Mouse (Mus musculus) left cerebral cortex, adult 2 months (tissue): ENCODE results near the gene March9. TPM values are rescaled to one million over a fixed set of nuclear protein-coding genes. Genes with fewer than 3 reads are reported as not detected.
A peak's percentile ranks its signal among the peaks of the same experiment; 100 is the strongest.
"Not testable (repeated sequence)": the region's sequence is repeated elsewhere in the genome, so short reads cannot be mapped to it uniquely, and the experiment has no call there.

Source experiments
- DNase-seq, 2 experiments: peaks; one replicate each; pipeline ENCODE4 v3.0.0; 2021 to 2022; ENCODE audit warnings: low spot score in 2 of 2, mixed read lengths in 1 of 2; ENCODE audit errors: extremely low spot score in 1 of 2
- H3K27ac ChIP-seq: fragments of 200-600 bp; 2 replicates; pipeline ENCODE4 v1.8.1; 2022
- H3K4me3 ChIP-seq: fragments of 200-600 bp; 2 replicates; pipeline ENCODE4 v1.8.1; 2022
- CTCF ChIP-seq: fragments of 200-600 bp; IDR thresholded peaks from 2 replicates; pipeline ENCODE4 v1.8.1; 2022; ENCODE audit warnings: antibody characterized with exemption, mild to moderate bottlenecking, moderate library complexity
- intact Hi-C: fragments of 180-260 bp; cut with DNase I; formaldehyde crosslinking; loops from one replicate; pipeline ENCODE4 v1.15.1; 2025
- total RNA-seq, 2 experiments: library from RNA; stranded (reverse); gene quantifications; 2 replicates each; pipeline ENCODE4 v1.2.3; 2021

The March9 gene
- total RNA-seq, 2 experiments from 2014 or later: 18.1 to 22.5 TPM

DNA sequence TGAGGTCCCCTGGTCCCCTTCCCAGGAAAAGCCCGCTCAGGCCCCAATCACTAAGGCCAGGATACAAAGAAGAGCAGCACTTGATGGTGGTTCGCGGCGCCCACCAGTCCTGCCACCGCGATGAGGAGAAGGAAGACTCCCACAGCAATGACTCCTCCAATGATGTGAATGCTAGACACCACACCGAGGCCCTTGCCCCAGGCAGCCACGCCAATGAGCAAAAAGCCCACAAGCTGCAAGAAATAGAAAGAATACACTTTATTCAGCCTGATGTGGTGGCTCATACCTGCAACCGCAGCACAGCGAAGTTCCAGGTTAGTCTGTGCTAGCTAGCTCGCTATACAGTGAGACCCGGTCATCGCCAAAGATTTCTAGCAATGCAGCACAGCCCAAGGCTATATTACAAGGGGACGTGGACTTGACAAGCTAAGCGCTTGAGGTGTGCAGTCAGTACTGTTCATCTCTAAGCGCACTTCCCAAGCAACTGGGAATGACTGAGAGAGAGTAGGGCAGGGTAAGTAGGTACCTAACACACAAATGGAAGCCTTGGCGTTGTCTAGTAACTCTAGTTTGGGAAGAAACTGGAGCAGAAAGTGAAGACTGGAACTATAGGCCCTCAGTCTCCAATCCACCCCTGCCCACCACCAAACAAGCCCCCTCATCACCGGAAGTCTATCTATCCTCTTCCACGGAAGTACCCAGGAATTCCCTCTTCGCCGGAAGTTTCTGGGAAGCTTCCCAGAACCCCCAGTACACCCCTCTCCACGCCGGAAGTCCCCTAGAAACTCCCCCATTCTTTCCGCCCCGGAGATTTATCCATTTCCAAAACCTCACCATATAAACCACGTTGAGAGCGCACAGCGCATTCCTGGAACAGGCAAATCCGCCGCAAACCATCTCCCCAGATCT is 9.6 kb upstream of the March9 start:
- no peak for DNase-seq
- TF ChIP-seq CTCF: no peak
- Histone ChIP-seq H3K4me3 (peak overlapping the region; percentile 71), H3K27ac (peak overlapping the region; percentile 76)
- intact Hi-C loops: no loop called here

DNA sequence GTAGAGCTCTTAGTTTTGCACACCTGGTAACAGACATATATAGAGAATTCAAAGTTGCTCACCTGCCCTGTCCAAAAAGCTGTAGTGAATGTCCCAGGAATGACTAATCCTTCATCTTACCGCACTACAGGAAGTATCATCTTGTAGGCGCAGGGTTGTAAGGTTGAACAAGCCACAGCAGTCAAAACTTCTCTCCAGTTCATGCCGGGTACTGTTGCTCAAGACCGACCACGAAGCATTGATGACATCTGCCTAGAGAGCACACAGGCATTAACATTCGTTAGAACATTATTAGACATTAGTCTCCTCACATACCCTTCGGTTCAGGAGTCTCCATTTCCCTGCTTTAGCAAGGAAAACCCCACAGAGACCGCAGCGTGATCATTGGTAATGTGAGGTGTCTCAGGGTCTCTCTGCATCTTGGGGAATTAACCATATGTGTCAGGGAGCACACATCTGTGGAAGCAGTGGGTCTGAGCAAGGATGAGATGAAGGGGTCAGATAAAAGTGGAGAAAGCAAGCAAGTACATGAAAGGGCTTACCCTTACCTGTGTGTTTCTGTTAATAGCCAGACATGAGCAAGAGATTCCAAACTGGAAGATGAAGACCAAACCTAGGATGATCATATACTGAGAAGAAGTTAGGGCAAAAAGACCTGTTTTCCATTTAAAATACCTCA is 8.5 kb upstream of the March9 start:
- intact Hi-C loops: no loop called here

DNA sequence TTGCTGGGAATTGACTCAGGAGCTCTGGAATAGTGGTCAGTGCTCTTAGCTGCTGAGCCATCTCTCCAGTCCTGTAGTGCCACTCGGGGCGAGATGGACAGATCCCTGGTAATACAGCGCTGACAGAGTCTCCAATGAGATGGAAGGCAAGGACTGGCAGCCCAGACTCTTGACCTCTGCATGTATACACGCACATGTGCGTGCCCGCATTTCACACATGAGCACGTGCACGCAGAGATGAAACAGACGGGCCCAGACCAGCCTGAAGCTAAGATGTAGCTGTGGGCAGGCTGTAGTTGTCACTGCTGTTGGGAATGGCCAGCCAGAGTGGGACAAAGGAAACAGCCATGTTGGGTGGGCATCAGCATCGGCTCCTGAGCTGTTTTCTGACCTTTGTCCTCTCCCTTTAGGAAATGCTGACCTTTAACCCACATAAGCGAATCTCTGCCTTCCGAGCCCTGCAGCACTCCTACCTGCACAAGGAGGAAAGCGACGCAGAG is 6.6 kb upstream of the March9 start:
- DNase-seq: no peak
- intact Hi-C loops: no loop called here
- no peak overlapping the region for H3K4me3 ChIP-seq
- no peak for TF ChIP-seq CTCF
- H3K27ac ChIP-seq: no peak overlapping the region

More for the DNA sequence above, 8.5 kb upstream of the March9 start:
- H3K27ac ChIP-seq: no peak overlapping the region
- H3K4me3 ChIP-seq: no peak overlapping the region; the same call in 1 of the 2 replicates
- DNase-seq: no peak
- no peak for TF ChIP-seq CTCF

DNA sequence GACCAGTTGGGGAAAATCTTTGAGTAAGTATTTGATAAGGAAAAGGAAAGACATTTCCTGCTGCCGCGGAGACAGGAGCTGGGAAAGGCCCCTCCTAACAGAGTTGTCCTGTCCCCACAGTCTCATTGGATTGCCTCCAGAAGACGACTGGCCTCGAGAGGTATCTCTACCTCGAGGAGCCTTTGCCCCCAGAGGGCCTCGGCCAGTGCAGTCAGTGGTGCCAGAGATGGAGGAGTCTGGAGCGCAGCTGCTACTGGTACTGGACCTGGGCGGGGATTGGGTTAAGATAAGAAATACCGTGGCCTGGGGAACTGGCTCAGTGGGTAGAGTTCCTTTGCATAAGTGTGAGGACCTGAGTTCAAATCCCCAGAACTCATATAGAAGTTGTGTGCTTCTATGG is 6.0 kb upstream of the March9 start:
- TF ChIP-seq CTCF: no peak
- DNase-seq: no peak
- Histone ChIP-seq H3K27ac (no peak overlapping the region), H3K4me3 (no peak overlapping the region)
- intact Hi-C loops: no loop called here

DNA sequence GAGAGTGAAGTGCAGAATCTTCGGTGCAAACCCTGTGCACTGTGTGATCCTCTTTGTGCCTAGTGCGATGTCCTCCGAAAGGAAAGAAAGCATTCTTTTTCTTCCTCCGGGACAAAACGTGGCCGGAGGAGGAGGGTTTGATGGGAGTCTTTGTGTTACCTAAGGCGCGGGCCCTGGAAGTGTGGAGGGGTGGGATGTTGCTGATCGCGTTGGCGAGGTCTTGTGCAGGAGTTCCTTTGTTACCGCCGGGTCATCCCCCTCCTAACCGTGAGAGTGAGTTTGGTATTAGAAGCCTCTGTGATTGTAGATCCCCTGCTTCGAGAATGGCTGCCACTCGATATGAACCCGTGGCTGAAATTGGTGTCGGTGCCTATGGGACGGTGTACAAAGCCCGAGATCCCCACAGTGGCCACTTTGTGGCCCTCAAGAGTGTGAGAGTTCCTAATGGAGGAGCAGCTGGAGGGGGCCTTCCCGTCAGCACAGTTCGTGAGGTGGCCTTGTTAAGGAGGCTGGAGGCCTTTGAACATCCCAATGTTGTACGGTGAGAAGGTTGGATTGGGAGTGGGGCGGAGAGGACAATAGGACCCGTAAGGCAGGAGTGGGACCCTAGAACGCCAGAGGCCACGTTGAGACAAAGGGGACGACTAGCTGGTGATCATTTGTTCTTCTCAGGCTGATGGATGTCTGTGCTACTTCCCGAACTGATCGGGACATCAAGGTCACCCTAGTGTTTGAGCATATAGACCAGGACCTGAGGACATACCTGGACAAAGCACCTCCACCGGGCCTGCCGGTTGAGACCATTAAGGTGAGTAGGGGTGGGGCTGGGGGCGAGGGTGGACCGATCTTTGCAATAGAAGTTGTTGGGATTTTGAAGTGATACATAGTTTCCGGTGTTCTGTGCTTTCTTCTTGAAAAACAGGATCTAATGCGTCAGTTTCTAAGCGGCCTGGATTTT is 4.2 kb upstream of the March9 start:
- peak overlapping the region; percentile 82 for H3K4me3 ChIP-seq

DNA sequence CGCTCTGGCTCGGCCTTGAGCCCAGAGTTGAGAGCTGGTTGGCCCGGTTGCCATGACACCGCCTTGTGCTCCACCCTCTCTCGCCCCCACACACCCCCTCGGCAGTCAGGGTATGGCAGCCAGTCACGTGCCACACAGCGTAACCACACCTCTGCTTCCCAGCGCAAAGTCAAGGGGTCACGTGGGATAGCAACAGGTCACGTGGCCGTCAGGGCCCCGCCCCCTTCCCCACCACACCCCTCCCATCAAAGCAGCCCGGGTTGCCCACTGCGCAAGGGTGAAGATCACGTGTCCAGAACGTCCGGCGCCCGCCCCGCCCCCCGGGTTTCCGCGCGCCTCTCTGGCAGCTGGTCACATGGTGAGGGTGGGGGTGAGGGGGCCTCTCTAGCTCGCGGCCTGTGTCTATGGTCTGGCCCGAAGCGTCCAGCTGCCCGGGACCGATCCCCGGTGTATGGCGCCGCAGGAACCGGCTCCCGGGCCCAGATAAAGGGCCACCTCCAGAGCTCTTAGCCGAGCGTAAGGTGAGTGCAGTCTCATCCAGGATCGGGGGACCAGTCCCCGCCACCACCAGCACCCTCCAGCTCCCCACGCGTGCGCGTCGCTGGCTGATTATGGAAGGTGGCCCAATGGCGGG is 3.4 kb upstream of the March9 start, which contains the start of gene Cdk4:
Gene Cdk4, plus strand, starts transcription at position 296 of the 634 bp plus-strand sequence.
- TF ChIP-seq CTCF: no peak
- peak; percentile 98 to 99 for DNase-seq
- Histone ChIP-seq H3K27ac (peak within 1 kb of the TSS; percentile 89), H3K4me3 (peak within 1 kb of the TSS; percentile 82)
- intact Hi-C loops: loop anchor here (5.0 kb wide), 1 partner anchor 559 kb away; the partner anchor contains the start of gene Lrp1

More for the DNA sequence above, 4.2 kb upstream of the March9 start:
- intact Hi-C loops: loop anchor here (5.0 kb wide), 1 partner anchor 558 kb away; the partner anchor contains the start of gene Lrp1
- DNase-seq: no peak
- H3K27ac ChIP-seq: peak overlapping the region; percentile 89
- no peak for TF ChIP-seq CTCF

DNA sequence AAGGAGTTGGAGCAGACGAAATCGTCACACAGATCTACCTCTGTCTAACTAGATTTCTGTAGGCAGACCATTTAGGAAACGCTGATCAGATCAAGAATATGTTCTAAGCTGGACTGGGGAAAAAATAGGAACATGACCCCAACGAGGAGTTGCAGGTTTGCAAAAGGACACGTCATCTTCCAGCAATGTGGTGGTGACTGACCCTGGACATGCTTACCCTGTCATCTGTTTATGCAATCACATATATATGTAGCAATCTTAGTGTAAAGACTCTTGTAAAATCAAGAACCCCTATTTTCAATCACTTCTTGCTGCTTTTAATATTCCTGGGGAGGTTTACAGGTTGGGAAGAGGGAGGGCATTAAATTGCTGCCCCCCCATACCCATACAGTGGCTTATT is 2.5 kb upstream of the March9 start:
- Histone ChIP-seq H3K4me3 (no peak overlapping the region), H3K27ac (peak overlapping the region; percentile 87)
- no peak for DNase-seq
- TF ChIP-seq CTCF: no peak
- intact Hi-C loops: loop anchor here (5.0 kb wide), 1 partner anchor 560 kb away; the partner anchor contains the start of gene Lrp1

DNA sequence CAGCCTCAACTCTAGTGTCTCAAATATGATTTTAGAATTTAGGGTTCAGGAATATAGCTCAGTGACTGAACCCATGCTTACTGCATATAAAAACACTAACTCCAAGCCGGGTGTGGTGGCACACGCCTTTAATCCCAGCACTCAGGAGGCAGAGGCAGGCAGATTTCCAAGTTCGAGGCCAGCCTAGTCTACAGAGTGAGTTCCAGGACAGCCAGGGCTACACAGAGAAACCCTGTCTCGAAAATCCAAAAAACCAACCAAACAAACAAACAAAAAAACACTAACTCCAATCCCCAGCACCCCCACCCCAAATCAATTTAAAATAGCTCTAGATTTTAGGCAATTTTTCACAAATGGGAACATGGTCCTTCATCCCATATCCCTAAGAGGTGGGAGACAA is 2.1 kb upstream of the March9 start:
- not testable (repeated sequence) for H3K4me3 ChIP-seq, H3K27ac ChIP-seq, DNase-seq
- intact Hi-C loops: loop anchor here (5.0 kb wide), 1 partner anchor 560 kb away; the partner anchor contains the start of gene Lrp1

DNA sequence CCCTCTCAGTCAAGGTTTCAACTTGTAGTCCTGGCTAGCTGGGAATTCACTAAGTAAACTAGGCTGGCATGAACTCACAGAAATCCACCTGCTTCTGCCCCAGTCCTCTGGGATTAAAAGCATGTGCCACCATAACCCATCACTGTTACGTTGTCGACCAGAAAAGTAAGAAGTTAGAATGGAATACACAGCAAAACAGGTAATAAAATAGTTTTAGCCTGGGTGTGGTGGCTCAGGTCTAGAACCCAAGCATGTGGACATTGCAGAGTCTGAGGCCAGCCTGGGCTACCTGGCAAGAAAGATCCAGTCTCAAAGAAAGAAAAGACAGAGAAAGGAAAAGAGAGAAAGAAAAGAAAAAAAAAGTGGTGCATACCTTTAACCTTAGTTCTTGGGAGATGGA is 1.5 kb upstream of the March9 start:
- no peak for TF ChIP-seq CTCF
- no peak for DNase-seq
- H3K4me3 ChIP-seq: no peak overlapping the region
- intact Hi-C loops: loop anchor here (5.0 kb wide), 1 partner anchor 561 kb away; the partner anchor contains the start of gene Lrp1
- no peak overlapping the region for H3K27ac ChIP-seq

DNA sequence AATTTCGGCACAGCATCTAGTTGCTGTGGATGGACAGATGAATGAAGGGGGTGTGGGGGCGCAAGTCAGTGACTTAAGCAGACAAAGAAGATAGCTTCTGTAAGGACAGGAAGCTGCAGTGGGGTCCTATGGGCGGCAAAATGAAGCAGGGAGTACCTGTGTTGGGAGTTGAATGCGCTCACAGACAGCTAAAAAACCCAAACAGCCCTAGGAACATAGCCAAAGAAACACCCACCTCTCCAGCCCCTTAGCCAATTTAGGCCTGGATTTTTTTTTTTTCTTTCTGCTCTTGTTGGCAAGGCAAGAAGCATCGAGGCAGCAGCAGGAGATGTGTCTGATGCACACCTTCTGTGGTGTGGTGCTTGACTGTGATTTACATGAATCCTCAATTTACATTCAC is 1.1 kb upstream of the March9 start:
- intact Hi-C loops: loop anchor here (5.0 kb wide), 1 partner anchor 561 kb away; the partner anchor contains the start of gene Lrp1
- Histone ChIP-seq H3K27ac (peak overlapping the region; percentile 70; the same call in 1 of the 2 replicates), H3K4me3 (no peak overlapping the region)
- DNase-seq: no peak
- no peak for TF ChIP-seq CTCF
